ENCODE assay signal across 17 mouse cellular contexts in genomic region chr16:97805646-97806045, GRCm38 (mm10). TPM values are rescaled to one million over a fixed set of nuclear protein-coding genes. Genes with fewer than 3 reads are reported as not detected.
DNase-seq lines count a peak whose midpoint lies in the region; ATAC-seq and TF ChIP-seq lines count a peak whose summit lies in the region.
"Had no signal": no experiment of that assay in that cellular context is flagged by ENCODE, and none has a peak within 500 bp of the region (broad histone marks: within the 10 kb centered on the region; RNA-seq: fewer than 3 reads in every experiment).

No protein-coding gene starts in this region.

- 92% methylated on average over 3 of the region's 3 CpGs for WGBS in intestine, postnatal 0 days
- 91% methylated on average over 3 of the region's 3 CpGs for WGBS in intestine, embryonic 16.5 days
- 92% methylated on average over 3 of the region's 3 CpGs for WGBS in limb, embryonic 10.5 days

- peaks cover 77% of the 10 kb centered on the region for H3K36me3 ChIP-seq in intestine, postnatal 0 days (ENCODE audit: control insufficient read depth, insufficient read depth)
- peaks cover 13% of the 10 kb centered on the region for H3K36me3 ChIP-seq in intestine, embryonic 16.5 days (ENCODE audit: control insufficient read depth, insufficient read depth, low read length)
- H3K36me3 ChIP-seq in limb, embryonic 10.5 days = peaks cover 93% of the 10 kb centered on the region

- no peak for TF ChIP-seq CTCF in intestine, postnatal 0 days (IDR thresholded peaks at IDR 0.05; ENCODE audit: low read depth)

- no peaks in the 10 kb centered on the region for H3K27me3 ChIP-seq in intestine, postnatal 0 days (replicated peaks; ENCODE audit: control insufficient read depth, insufficient read depth, low read length)
- H3K27me3 ChIP-seq in intestine, embryonic 16.5 days (replicated peaks; ENCODE audit: control insufficient read depth, insufficient read depth, low read length) = no peaks in the 10 kb centered on the region
- H3K27me3 ChIP-seq in limb, embryonic 10.5 days (ENCODE audit: low read depth, poor library complexity, severe bottlenecking) = no peaks in the 10 kb centered on the region
- H3K27me3 ChIP-seq: forebrain, embryonic 13.5 days; heart, embryonic 12.5 days; heart, embryonic 15.5 days had no signal

- no peak overlapping the region for H3K27ac ChIP-seq in intestine, postnatal 0 days (ENCODE audit: low read depth, low read length)
- H3K27ac ChIP-seq in intestine, embryonic 16.5 days (ENCODE audit: low read length) = no peak overlapping the region
- H3K27ac ChIP-seq in limb, embryonic 10.5 days = no peak overlapping the region
- H3K27ac ChIP-seq: forebrain, embryonic 10.5 days; forebrain, embryonic 13.5 days; gastrocnemius, adult 2 months; heart, embryonic 15.5 days; hindbrain, embryonic 10.5 days; hindbrain, embryonic 14.5 days had no signal

- H3K9ac ChIP-seq in intestine, postnatal 0 days (ENCODE audit: low read depth, low read length) = no peak overlapping the region
- no peak overlapping the region for H3K9ac ChIP-seq in intestine, embryonic 16.5 days (ENCODE audit: low read depth, low read length)
- H3K9ac ChIP-seq: forebrain, embryonic 13.5 days; heart, embryonic 12.5 days; heart, embryonic 15.5 days; hindbrain, embryonic 14.5 days had no signal

- no peak overlapping the region for H3K4me2 ChIP-seq in intestine, postnatal 0 days (replicated peaks; ENCODE audit: low read depth)
- H3K4me2 ChIP-seq in intestine, embryonic 16.5 days (ENCODE audit: low read depth, low read length) = no peak overlapping the region
- H3K4me2 ChIP-seq: forebrain, embryonic 13.5 days; heart, embryonic 12.5 days; heart, embryonic 15.5 days; hindbrain, embryonic 14.5 days had no signal

- DNase-seq in frontal cortex, postnatal 10 days (ENCODE audit: low spot score in 2 of 2) = no peak
- DNase-seq in left cerebral cortex, postnatal 14 days (ENCODE audit: low spot score in 2 of 2) = peak; percentile 11 to 63
- no peak for DNase-seq in left cerebral cortex, postnatal 4 days
- peak; percentile 51 for DNase-seq in brain, adult 2 months (ENCODE audit: low read depth, low spot score)
- DNase-seq in limb, embryonic 10.5 days (ENCODE audit: low spot score) = no peak

- peak; percentile 45 for ATAC-seq in frontal cortex, adult (ENCODE audit: low TSS enrichment)
- 0 out of 2 replicates have a peak, but pooled peaks have one; percentile 14 for ATAC-seq in intestine, postnatal 0 days
- no peak for ATAC-seq in intestine, embryonic 16.5 days

- intact Hi-C loops in left cerebral cortex, postnatal 14 days (cut with DNase I) = loop anchor here (5.0 kb wide), 2 partner anchors 47 to 157 kb away; partner anchors contain the start of genes C2cd2, Prdm15 and Zbtb21
- intact Hi-C loops in left cerebral cortex, postnatal 4 days (cut with DNase I) = no loop called here

- no peaks in the 10 kb centered on the region for H3K4me1 ChIP-seq in intestine, postnatal 0 days (replicated peaks; ENCODE audit: control insufficient read depth, insufficient read depth, low read length)
- no peaks in the 10 kb centered on the region for H3K4me1 ChIP-seq in intestine, embryonic 16.5 days (ENCODE audit: control insufficient read depth, insufficient read depth, low read length)
- no peaks in the 10 kb centered on the region for H3K4me1 ChIP-seq in limb, embryonic 10.5 days
- H3K4me1 ChIP-seq: forebrain, embryonic 10.5 days; forebrain, embryonic 13.5 days; heart, embryonic 12.5 days; heart, embryonic 15.5 days; hindbrain, embryonic 10.5 days had no signal

- H3K9me3 ChIP-seq in intestine, postnatal 0 days (ENCODE audit: control insufficient read depth) = no peaks in the 10 kb centered on the region
- H3K9me3 ChIP-seq in intestine, embryonic 16.5 days (ENCODE audit: control insufficient read depth, low read length) = no peaks in the 10 kb centered on the region
- H3K9me3 ChIP-seq in limb, embryonic 10.5 days (replicated peaks) = no peaks in the 10 kb centered on the region
- H3K9me3 ChIP-seq: forebrain, embryonic 10.5 days; forebrain, embryonic 13.5 days; heart, embryonic 12.5 days; heart, embryonic 15.5 days; hindbrain, embryonic 10.5 days had no signal

- H3K4me3 ChIP-seq in intestine, postnatal 0 days (ENCODE audit: low read depth, low read length) = no peak overlapping the region
- H3K4me3 ChIP-seq in intestine, embryonic 16.5 days (ENCODE audit: low read length) = no peak overlapping the region
- H3K4me3 ChIP-seq in limb, embryonic 10.5 days = no peak overlapping the region
- H3K4me3 ChIP-seq: forebrain, embryonic 10.5 days; forebrain, embryonic 13.5 days; gastrocnemius, adult 2 months; heart, embryonic 12.5 days; heart, embryonic 15.5 days; hindbrain, embryonic 10.5 days had no signal

RNA-seq across cellular contexts. Expression of gene Ripk4, which starts 42.1 kb away (rescaled TPM):
- 11.9 and 12.9 TPM in 2 replicates for polyA plus RNA-seq in intestine, postnatal 0 days (2015; fragmentation: Nextera tagmentation; extraction: Ambion mirVana)
- 21.8 and 22.7 TPM in 2 replicates for polyA plus RNA-seq in intestine, embryonic 16.5 days (2015; fragmentation: Nextera tagmentation; extraction: Ambion mirVana)
- under 1 TPM in 1 of 2 experiments, not detected in 1; 0.22 TPM for total RNA-seq in left cerebral cortex, postnatal 14 days (2021)
- under 1 TPM; 0.38 to 0.40 TPM for total RNA-seq in left cerebral cortex, postnatal 4 days (2021)
- polyA plus RNA-seq in limb, embryonic 10.5 days (2016; fragmentation: Nextera tagmentation; extraction: Ambion mirVana) = 4.9 and 5.3 TPM in 2 replicates
- total RNA-seq: gastrocnemius, adult 2 months; gastrocnemius, postnatal 14 days; gastrocnemius, postnatal 4 days had no signal

RNA-seq across cellular contexts. Expression of gene Prdm15, which starts 46.0 kb away (rescaled TPM):
- 1.3 and 2.4 TPM in 2 replicates for polyA plus RNA-seq in intestine, postnatal 0 days (2015; fragmentation: Nextera tagmentation; extraction: Ambion mirVana)
- 7.1 and 7.8 TPM in 2 replicates for polyA plus RNA-seq in intestine, embryonic 16.5 days (2015; fragmentation: Nextera tagmentation; extraction: Ambion mirVana)
- total RNA-seq in left cerebral cortex, postnatal 14 days (2021) = 10 to 100 TPM; 16.9 to 20.9 TPM
- 10 to 100 TPM; 21.9 to 25.8 TPM for total RNA-seq in left cerebral cortex, postnatal 4 days (2021)
- polyA plus RNA-seq in limb, embryonic 10.5 days (2016; fragmentation: Nextera tagmentation; extraction: Ambion mirVana) = 14.1 and 17.1 TPM in 2 replicates

Comparison
In these comparisons a context has a peak if more than half of its experiments do, and no peak if none do; other contexts are left out.
1. DNase-seq: peak in left cerebral cortex, postnatal 14 days (2 of 2) and brain, adult 2 months (single experiment); none in frontal cortex, postnatal 10 days (0 of 2), left cerebral cortex, postnatal 4 days (single experiment) and limb, embryonic 10.5 days (single experiment).